Mouse (Mus musculus): ENCODE data around the gene Prex1. TPM values are rescaled to one million over a fixed set of nuclear protein-coding genes. Genes with fewer than 3 reads are reported as not detected.
"Not testable (repeated sequence)": the region's sequence is repeated elsewhere in the genome, so short reads cannot be mapped to it uniquely, and the experiment has no call there.

Gene Prex1
- polyA plus RNA-seq, 1 experiment: 4.7 TPM

- H3K27me3 ChIP-seq (ENCODE audit: control insufficient read depth): no peaks in the 10 kb centered on the region
- no peaks in the 10 kb centered on the region for H3K36me3 ChIP-seq (ENCODE audit: control insufficient read depth)
- no peak overlapping the region for H3K4me3 ChIP-seq (replicated peaks)
- H3K9me3 ChIP-seq (ENCODE audit: control insufficient read depth, low read length): no peaks in the 10 kb centered on the region
- TF ChIP-seq TAL1 (IDR thresholded peaks at IDR 0.05; ENCODE audit: low read length) (no peak), GATA1 (IDR thresholded peaks at IDR 0.05; ENCODE audit: low read length) (no peak)
- H3K4me1 ChIP-seq (ENCODE audit: control insufficient read depth): no peaks in the 10 kb centered on the region
Measured at GRCm38 (mm10) chr2:166522612-166523120, 191.0 kb downstream of the Prex1 start.

GRCm38 (mm10) chr2:166521878-166522611 is 191.6 kb downstream of the Prex1 start:
- no peaks in the 10 kb centered on the region for H3K27me3 ChIP-seq (ENCODE audit: control insufficient read depth)
- H3K36me3 ChIP-seq (ENCODE audit: control insufficient read depth): no peaks in the 10 kb centered on the region
- no peaks in the 10 kb centered on the region for H3K4me1 ChIP-seq (ENCODE audit: control insufficient read depth)
- TF ChIP-seq TAL1 (IDR thresholded peaks at IDR 0.05; ENCODE audit: low read length): no peak
- TF ChIP-seq GATA1 (IDR thresholded peaks at IDR 0.05; ENCODE audit: low read length): no peak
- H3K9me3 ChIP-seq (ENCODE audit: control insufficient read depth, low read length): no peaks in the 10 kb centered on the region
- H3K4me3 ChIP-seq (replicated peaks): no peak overlapping the region

GRCm38 (mm10) chr2:166521461-166521860 is 192.2 kb downstream of the Prex1 start:
- no peak for TF ChIP-seq GATA1 (IDR thresholded peaks at IDR 0.05; ENCODE audit: low read length)
- TF ChIP-seq TAL1 (IDR thresholded peaks at IDR 0.05; ENCODE audit: low read length): no peak
- H3K9me3 ChIP-seq (ENCODE audit: control insufficient read depth, low read length): no peaks in the 10 kb centered on the region

DNA sequence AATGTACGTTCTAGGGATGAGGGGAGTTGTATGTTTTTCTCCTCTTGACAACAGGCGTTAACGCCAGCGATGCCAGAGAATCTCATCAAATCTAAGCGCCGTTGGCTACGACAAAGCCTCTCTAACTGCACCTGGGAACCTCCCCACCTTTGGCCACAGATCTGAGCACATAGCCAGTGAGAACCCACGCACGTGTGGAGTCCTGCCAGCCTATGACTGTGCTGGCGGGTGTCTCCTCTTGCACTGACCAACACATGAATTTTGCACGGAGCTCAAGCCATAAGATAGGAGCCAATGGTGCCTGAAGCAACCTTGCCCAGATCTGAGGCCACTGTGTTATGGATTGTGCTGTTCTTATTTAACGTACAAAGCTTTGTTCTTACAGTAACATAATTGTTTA is 193.1 kb downstream of the Prex1 start:
- no peaks in the 10 kb centered on the region for H3K27me3 ChIP-seq (ENCODE audit: control insufficient read depth)
- TF ChIP-seq TAL1 (IDR thresholded peaks at IDR 0.05; ENCODE audit: low read length) (no peak), GATA1 (IDR thresholded peaks at IDR 0.05; ENCODE audit: low read length) (no peak)
- no peaks in the 10 kb centered on the region for H3K4me1 ChIP-seq (ENCODE audit: control insufficient read depth)
- H3K4me3 ChIP-seq (replicated peaks): no peak overlapping the region
- H3K36me3 ChIP-seq (ENCODE audit: control insufficient read depth): no peaks in the 10 kb centered on the region
- no peaks in the 10 kb centered on the region for H3K9me3 ChIP-seq (ENCODE audit: control insufficient read depth, low read length)

More at GRCm38 (mm10) chr2:166521461-166521860, 192.2 kb downstream of the Prex1 start:
- Histone ChIP-seq H3K27me3 (ENCODE audit: control insufficient read depth) (no peaks in the 10 kb centered on the region), H3K4me1 (ENCODE audit: control insufficient read depth) (no peaks in the 10 kb centered on the region), H3K36me3 (ENCODE audit: control insufficient read depth) (no peaks in the 10 kb centered on the region), H3K4me3 (replicated peaks) (no peak overlapping the region)

- H3K36me3 ChIP-seq (ENCODE audit: control insufficient read depth); H3K4me3 ChIP-seq (replicated peaks); H3K27me3 ChIP-seq (ENCODE audit: control insufficient read depth); H3K9me3 ChIP-seq (ENCODE audit: control insufficient read depth, low read length); H3K4me1 ChIP-seq (ENCODE audit: control insufficient read depth): not testable (repeated sequence)
Measured at GRCm38 (mm10) chr2:166517392-166518174, 196.0 kb downstream of the Prex1 start.

DNA sequence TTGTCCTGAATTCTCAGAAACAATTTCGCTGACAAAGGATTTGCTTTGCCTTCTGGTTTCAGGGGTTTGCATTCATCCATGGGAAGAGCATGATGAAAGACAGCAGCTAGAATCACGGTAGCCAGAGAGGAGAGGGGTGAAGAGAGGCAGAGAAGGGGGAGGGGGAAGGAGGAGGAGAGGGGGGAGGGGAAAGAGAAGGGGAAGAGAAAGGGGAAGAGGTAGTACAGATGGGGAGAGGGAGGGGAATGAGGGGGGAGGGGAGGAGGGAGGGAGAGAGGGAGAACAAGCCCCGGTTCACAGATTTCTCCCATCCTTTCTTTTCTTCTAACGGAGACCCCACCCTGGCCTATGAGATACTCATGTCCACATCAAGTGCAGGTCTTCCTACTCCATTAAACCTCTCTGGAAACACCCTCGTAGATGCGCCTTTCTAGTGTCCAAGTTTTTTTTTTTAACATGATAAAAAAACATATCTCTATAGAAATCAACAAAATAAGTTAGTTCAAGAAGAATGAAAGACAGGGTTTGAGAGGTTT is 196.7 kb downstream of the Prex1 start:
- Histone ChIP-seq H3K9me3 (ENCODE audit: control insufficient read depth, low read length) (no peaks in the 10 kb centered on the region), H3K4me1 (ENCODE audit: control insufficient read depth) (no peaks in the 10 kb centered on the region), H3K27me3 (ENCODE audit: control insufficient read depth) (no peaks in the 10 kb centered on the region), H3K36me3 (ENCODE audit: control insufficient read depth) (no peaks in the 10 kb centered on the region), H3K4me3 (replicated peaks) (no peak overlapping the region)
- TF ChIP-seq GATA1 (IDR thresholded peaks at IDR 0.05; ENCODE audit: low read length): no peak
- TF ChIP-seq TAL1 (IDR thresholded peaks at IDR 0.05; ENCODE audit: low read length): no peak

Other genes starting within 250 kb of the Prex1 start
- gene Trp53rkb, start 78.7 kb upstream of the Prex1 start, polyA plus RNA-seq (2012): 0.13 and 0.46 TPM in 2 replicates
- gene Arfgef2, start 91.8 kb upstream of the Prex1 start, polyA plus RNA-seq (2012): 0.34 and 0.48 TPM in 2 replicates
- 0.16 and 0.22 TPM in 2 replicates for gene Cse1l, start 192.2 kb upstream of the Prex1 start, polyA plus RNA-seq (2012)

Measured in erythroblast, embryonic 14.5 days (primary cell).